Mouse (Mus musculus) lung, postnatal 0 days (tissue): Measurements from ENCODE around the gene Gm20388. TPM values are rescaled to one million over a fixed set of nuclear protein-coding genes. Genes with fewer than 3 reads are reported as not detected.
A peak's percentile ranks its signal among the peaks of the same experiment; 100 is the strongest.

Experiments
- ATAC-seq: fragments of 200-750 bp; cut with Nextera tagmentation; 2 replicates; pipeline ENCODE4 v1.8.0; 2017; ENCODE audit warnings: moderate library complexity
- DNase-seq: peaks from one replicate; pipeline ENCODE4 v3.0.0-alpha.2; 2016; ENCODE audit warnings: low spot score
- H3K27ac ChIP-seq: fragments of 300-500 bp; sonication (generic); 2 replicates; pipeline ENCODE4 v1.5.1; 2014; ENCODE audit warnings: antibody characterized with exemption, mild to moderate bottlenecking, low read length, mixed read lengths
- H3K27me3 ChIP-seq: fragments of 300-500 bp; sonication (generic); replicated peaks from 2 replicates; pipeline ENCODE4 v1.6.1; 2014; ENCODE audit warnings: low read length, mixed read lengths; ENCODE audit not compliant: insufficient read depth
- H3K36me3 ChIP-seq: fragments of 300-500 bp; sonication (generic); 2 replicates; pipeline ENCODE4 v1.6.1; 2014; ENCODE audit warnings: low read length, mixed read lengths; ENCODE audit not compliant: insufficient read depth
- H3K4me1 ChIP-seq: fragments of 300-500 bp; sonication (generic); 2 replicates; pipeline ENCODE4 v1.6.1; 2014; ENCODE audit warnings: antibody characterized with exemption, low read depth, low read length, mixed read lengths; ENCODE audit not compliant: insufficient read depth
- H3K4me2 ChIP-seq: fragments of 300-500 bp; sonication (generic); replicated peaks from 2 replicates; pipeline ENCODE4 v1.6.1; 2014; ENCODE audit warnings: low read depth, mild to moderate bottlenecking, low read length, moderate library complexity, mixed read lengths
- H3K4me3 ChIP-seq: fragments of 300-500 bp; sonication (generic); 2 replicates; pipeline ENCODE4 v1.5.1; 2014; ENCODE audit warnings: low read depth, low read length
- H3K9ac ChIP-seq: fragments of 300-500 bp; sonication (generic); replicated peaks from 2 replicates; pipeline ENCODE4 v1.6.1; 2014; ENCODE audit warnings: low read depth, mild to moderate bottlenecking
- H3K9me3 ChIP-seq: fragments of 300-500 bp; sonication (generic); 2 replicates; pipeline ENCODE4 v1.6.1; 2016; ENCODE audit warnings: low read length, mixed read lengths
- CTCF ChIP-seq: IDR thresholded peaks from 2 replicates; pipeline ENCODE4 v1.5.1; 2016; ENCODE audit warnings: antibody characterized with exemption, mild to moderate bottlenecking
- EP300 ChIP-seq: IDR thresholded peaks from 2 replicates; pipeline ENCODE4 v1.6.1; 2016; ENCODE audit warnings: antibody characterized with exemption, mild to moderate bottlenecking, control low read depth
- WGBS: fragments of 180-500 bp; shearing (Covaris S2); extraction: QIAGEN DNeasy Blood & Tissue Kit; methylation state at CpG from one replicate; pipeline ENCODE4 v1.1.7; 2014; 5-methylcytosine and 5-hydroxymethylcytosine counted together
- polyA plus RNA-seq: library from polyadenylated mRNA; unstranded; fragments of >200 nt; fragmentation: Nextera tagmentation; extraction: Ambion mirVana; gene quantifications from 2 replicates; pipeline ENCODE4 v1.2.1, GENCODE M21; 2015

The Gm20388 gene
- polyA plus RNA-seq, 1 experiment from 2014 or later: not detected

DNA sequence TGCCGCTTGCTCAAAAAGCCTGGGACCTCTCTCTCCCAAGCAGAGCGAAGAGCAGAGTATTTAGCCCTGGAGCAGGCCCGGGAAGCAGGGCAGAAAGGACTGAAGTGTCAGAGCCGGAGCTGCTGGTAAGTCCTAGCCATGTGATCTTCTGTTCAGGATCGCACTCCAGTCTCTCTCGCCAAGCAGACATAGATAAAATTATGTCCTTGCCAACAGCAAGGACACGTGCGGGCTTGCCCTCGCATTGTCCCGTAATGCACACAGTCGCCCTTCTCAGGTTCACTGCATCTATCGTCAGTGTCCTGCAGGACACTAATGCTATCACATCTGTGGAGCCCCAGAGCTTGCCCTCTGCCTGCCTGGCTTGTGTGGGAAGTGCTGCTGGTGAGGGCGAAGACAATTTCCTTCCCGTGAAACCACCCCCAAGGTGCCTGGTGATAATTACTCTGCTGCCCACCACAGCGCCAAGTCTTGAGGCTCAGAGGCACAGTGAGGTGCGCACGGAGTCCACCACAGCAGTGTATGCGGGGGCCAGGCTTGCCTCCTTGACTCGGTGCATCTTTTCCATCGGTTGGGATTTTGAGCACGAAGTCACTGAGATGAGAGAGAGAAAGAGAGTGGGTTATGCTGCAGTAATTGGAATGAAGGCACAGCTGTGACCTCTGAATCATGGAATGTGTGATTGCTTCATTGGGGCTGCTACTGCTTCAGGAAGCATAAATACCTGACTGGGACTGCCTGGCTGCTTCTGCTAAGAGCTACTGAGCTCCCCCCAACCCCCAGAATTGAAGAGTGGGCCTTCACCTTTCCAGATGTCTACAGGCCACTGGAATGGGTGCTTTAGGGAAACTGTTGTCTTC is 4170.1 kb downstream of the Gm20388 start:
- H3K4me3 ChIP-seq: no peak overlapping the region
- DNase-seq (peak; percentile 24), ATAC-seq (no peak)
- no peaks in the 10 kb centered on the region for H3K27me3 ChIP-seq
- no peak for TF ChIP-seq CTCF
- TF ChIP-seq EP300: no peak
- H3K27ac ChIP-seq: no peak overlapping the region
- H3K4me1 ChIP-seq: no peaks in the 10 kb centered on the region
- H3K9me3 ChIP-seq: no peaks in the 10 kb centered on the region
- H3K4me2 ChIP-seq: no peak overlapping the region
- H3K9ac ChIP-seq: no peak overlapping the region
- H3K36me3 ChIP-seq: no peaks in the 10 kb centered on the region
- WGBS: 82% methylated on average over 21 of the region's 21 CpGs

DNA sequence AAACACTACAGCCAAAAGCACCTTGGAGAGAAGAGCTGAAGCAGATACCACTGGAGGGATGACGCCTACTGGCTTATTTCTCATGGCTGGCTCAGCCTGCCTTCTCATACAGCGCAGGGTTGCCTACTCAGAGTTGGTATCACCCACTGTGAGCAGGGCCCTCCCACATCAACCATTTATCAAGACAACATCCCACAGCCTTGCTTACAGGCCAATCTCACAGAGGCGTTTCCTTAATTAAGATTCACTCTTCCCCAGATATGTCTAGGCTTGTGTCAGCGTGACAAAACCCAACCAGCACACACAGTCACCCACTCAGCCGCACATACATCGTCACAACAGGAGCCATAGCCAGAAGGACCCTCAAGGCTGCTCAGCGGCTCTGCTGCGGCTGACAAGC is 4172.0 kb downstream of the Gm20388 start:
- WGBS: 95% methylated on average over 8 of the region's 8 CpGs
- Histone ChIP-seq H3K27ac (no peak overlapping the region), H3K9ac (no peak overlapping the region), H3K4me2 (no peak overlapping the region), H3K4me3 (no peak overlapping the region), H3K4me1 (no peaks in the 10 kb centered on the region), H3K36me3 (no peaks in the 10 kb centered on the region), H3K9me3 (no peaks in the 10 kb centered on the region), H3K27me3 (no peaks in the 10 kb centered on the region)
- TF ChIP-seq CTCF: no peak
- TF ChIP-seq EP300: no peak
- ATAC-seq: no peak
- DNase-seq: no peak

DNA sequence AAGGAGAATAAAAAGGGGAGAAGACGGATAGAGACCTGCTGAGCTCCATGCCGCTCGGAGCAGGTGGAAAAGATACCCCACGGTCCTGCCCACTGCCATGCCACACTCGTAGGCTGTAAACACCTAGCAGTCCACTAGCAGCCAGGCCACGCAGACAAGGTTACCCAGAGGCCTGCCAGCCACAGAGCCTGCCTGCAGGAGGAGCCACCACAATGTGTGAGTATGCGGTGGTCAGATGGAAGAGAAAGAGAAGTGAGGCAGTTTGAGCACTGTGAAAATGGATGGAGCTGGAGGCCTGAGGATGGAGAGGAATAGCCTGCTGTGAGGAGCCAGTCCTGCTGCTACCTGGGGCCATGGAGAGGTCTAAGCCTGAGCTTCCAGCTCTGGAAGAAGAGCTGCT is 4173.0 kb downstream of the Gm20388 start:
- no peak overlapping the region for H3K9ac ChIP-seq
- TF ChIP-seq CTCF (peak; percentile 55), EP300 (no peak)
- 78% methylated on average over 7 of the region's 7 CpGs for WGBS
- no peaks in the 10 kb centered on the region for H3K27me3 ChIP-seq
- no peak overlapping the region for H3K4me2 ChIP-seq
- no peaks in the 10 kb centered on the region for H3K4me1 ChIP-seq
- no peak for DNase-seq
- no peak overlapping the region for H3K4me3 ChIP-seq
- no peaks in the 10 kb centered on the region for H3K9me3 ChIP-seq
- no peaks in the 10 kb centered on the region for H3K36me3 ChIP-seq
- no peak overlapping the region for H3K27ac ChIP-seq
- no peak for ATAC-seq

DNA sequence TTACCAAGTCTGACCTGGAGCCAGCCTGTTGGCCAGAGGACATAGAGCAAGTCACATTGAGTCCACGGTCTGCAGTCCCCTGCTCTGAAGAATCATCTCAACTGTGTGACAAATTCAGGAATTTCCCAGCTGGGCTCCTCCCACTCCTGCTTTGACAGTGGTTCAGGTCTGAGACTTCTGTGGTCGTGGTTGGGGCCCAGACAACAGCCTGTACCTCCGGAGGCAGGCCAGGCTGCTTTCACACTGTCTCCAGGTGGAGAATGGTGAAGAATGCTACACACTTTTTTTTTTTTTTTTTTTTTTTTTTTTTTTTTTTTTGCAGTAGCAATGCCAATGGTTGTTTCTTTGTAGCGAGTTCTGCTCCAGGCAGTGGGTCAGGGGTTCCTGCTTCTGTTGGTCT is 4175.0 kb downstream of the Gm20388 start:
- Histone ChIP-seq H3K27ac (no peak overlapping the region), H3K4me3 (no peak overlapping the region), H3K4me1 (no peaks in the 10 kb centered on the region), H3K9me3 (no peaks in the 10 kb centered on the region), H3K27me3 (no peaks in the 10 kb centered on the region), H3K36me3 (no peaks in the 10 kb centered on the region), H3K9ac (no peak overlapping the region), H3K4me2 (no peak overlapping the region)
- WGBS: 62% methylated on average over 4 of the region's 4 CpGs
- DNase-seq: no peak
- no peak for ATAC-seq
- TF ChIP-seq EP300 (no peak), CTCF (no peak)

DNA sequence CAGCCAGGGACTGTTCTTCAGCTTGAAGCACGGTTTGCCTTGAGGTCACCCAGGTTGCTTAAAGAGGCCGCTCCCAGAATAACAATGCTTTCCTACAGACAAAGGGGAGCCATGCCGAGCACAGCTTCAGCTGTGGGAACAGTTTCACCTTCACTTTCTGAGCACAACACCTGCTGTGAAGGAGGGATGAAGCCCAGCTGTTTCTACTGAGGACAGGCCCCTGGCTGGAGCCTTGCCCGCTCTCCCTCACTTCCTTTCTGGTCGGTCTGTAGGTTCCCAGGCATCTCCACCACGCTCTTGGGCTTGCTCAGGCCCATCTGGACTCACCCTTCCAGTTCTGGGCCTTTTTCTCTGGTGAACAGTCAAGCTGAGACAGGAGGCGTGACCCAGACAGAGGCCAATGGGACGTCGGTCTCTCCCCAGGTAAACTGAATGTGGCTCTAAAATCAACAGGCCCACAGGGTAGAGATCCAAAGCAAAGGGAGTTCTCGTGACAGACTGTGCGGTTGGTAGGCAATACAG is 4177.5 kb downstream of the Gm20388 start:
- no peak for DNase-seq

DNA sequence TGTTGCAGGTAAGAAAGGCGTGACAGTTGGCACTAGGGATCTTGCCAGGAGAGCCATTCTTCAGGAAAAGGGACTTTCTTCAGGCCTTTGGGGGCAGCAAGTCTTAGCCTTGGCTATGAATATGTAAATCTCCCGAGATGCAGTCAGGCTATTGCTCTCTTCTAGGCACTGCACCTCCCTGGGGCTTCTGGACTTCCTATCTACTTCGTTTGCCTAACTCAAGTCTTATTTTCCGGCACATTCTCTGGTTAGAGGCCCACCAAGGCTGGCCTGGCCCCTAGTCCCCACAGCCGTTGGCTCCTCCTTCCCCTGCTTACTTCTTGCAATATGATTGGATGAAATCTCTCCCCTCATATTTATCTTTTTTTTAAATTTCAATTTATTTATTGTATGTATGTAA is 4178.4 kb downstream of the Gm20388 start:
- Histone ChIP-seq H3K4me3 (no peak overlapping the region), H3K4me2 (no peak overlapping the region), H3K36me3 (no peaks in the 10 kb centered on the region), H3K27me3 (no peaks in the 10 kb centered on the region), H3K4me1 (no peaks in the 10 kb centered on the region), H3K9me3 (no peaks in the 10 kb centered on the region), H3K27ac (no peak overlapping the region), H3K9ac (no peak overlapping the region)
- TF ChIP-seq CTCF (no peak), EP300 (no peak)
- WGBS: 84% methylated on average over 5 of the region's 5 CpGs
- DNase-seq: no peak
- ATAC-seq: no peak

More for the DNA sequence above, 4177.5 kb downstream of the Gm20388 start:
- H3K27ac ChIP-seq: no peak overlapping the region
- no peak overlapping the region for H3K4me3 ChIP-seq
- no peaks in the 10 kb centered on the region for H3K27me3 ChIP-seq
- H3K4me2 ChIP-seq: no peak overlapping the region
- no peaks in the 10 kb centered on the region for H3K36me3 ChIP-seq
- no peaks in the 10 kb centered on the region for H3K9me3 ChIP-seq
- H3K9ac ChIP-seq: no peak overlapping the region
- ATAC-seq: peak; percentile 30; the same call in 1 of the 2 replicates
- H3K4me1 ChIP-seq: no peaks in the 10 kb centered on the region
- WGBS: 50% methylated on average over 11 of the region's 11 CpGs
- TF ChIP-seq CTCF (no peak), EP300 (no peak)
